Mouse (Mus musculus) A20 (cell line): ENCODE measurements around the gene R3hdm4.

ENCODE experiments used
- DNase-seq: peaks from one replicate; pipeline ENCODE4 v3.0.0-alpha.2; 2011; ENCODE audit warnings: low read depth, low spot score

The R3hdm4 gene

GRCm38 (mm10) chr10:79942988-79943387, 22.0 kb upstream of the R3hdm4 start:
- peak; percentile 78 for DNase-seq

- DNase-seq = peak; percentile 97
These were observed 19.7 kb upstream of the R3hdm4 start for GRCm38 (mm10) chr10:79940749-79941148.

- no peak for DNase-seq
These were observed 16.9 kb upstream of the R3hdm4 start for GRCm38 (mm10) chr10:79937775-79938526.

- DNase-seq = no peak
These were observed 16.0 kb upstream of the R3hdm4 start for GRCm38 (mm10) chr10:79936911-79937441.

GRCm38 (mm10) chr10:79936284-79936910, 15.4 kb upstream of the R3hdm4 start:
- no peak for DNase-seq

GRCm38 (mm10) chr10:79934794-79935569, 14.0 kb upstream of the R3hdm4 start:
- DNase-seq = no peak

- no peak for DNase-seq
These were observed 13.3 kb upstream of the R3hdm4 start for GRCm38 (mm10) chr10:79934272-79934721.

GRCm38 (mm10) chr10:79933861-79934260, 12.9 kb upstream of the R3hdm4 start:
- DNase-seq = no peak

- DNase-seq = no peak
These were observed 12.2 kb upstream of the R3hdm4 start for GRCm38 (mm10) chr10:79933145-79933679.

- no peak for DNase-seq
These were observed 11.7 kb upstream of the R3hdm4 start for GRCm38 (mm10) chr10:79932736-79933135.

- DNase-seq = no peak
These were observed 10.8 kb upstream of the R3hdm4 start for GRCm38 (mm10) chr10:79931797-79932196.

GRCm38 (mm10) chr10:79930826-79931186, 9.8 kb upstream of the R3hdm4 start:
- no peak for DNase-seq

GRCm38 (mm10) chr10:79929967-79930825, 9.2 kb upstream of the R3hdm4 start:
- DNase-seq = no peak

GRCm38 (mm10) chr10:79928907-79929701, 8.1 kb upstream of the R3hdm4 start:
- DNase-seq = no peak

GRCm38 (mm10) chr10:79928030-79928694, 7.2 kb upstream of the R3hdm4 start:
- peak; percentile 72 for DNase-seq

GRCm38 (mm10) chr10:79927324-79928029, 6.5 kb upstream of the R3hdm4 start:
- peak; percentile 84 for DNase-seq

- DNase-seq = peak; percentile 98
These were observed 5.7 kb upstream of the R3hdm4 start, which contains the start of gene Arid3a for GRCm38 (mm10) chr10:79926491-79927323. TSS of gene Arid3a (plus strand) at chr10:79927043.
